Mouse (Mus musculus) heart, adult 2 months (tissue): Measurements from ENCODE around the gene Ip6k2. TPM values are rescaled to one million over a fixed set of nuclear protein-coding genes. Genes with fewer than 3 reads are reported as not detected.

Experiments used
- DNase-seq, 2 experiments: peaks; one replicate each; pipeline ENCODE4 v3.0.0; 2021
- H3K27ac ChIP-seq: fragments of 200-600 bp; 2 replicates; pipeline ENCODE4 v1.8.1; 2022
- H3K27me3 ChIP-seq: fragments of 200-500 bp; 2 replicates; pipeline ENCODE4 v1.6.1; 2012; ENCODE audit warnings: mild to moderate bottlenecking, low read length, inconsistent platforms, mixed read lengths; ENCODE audit not compliant: control insufficient read depth, insufficient read depth
- H3K36me3 ChIP-seq: fragments of 200-500 bp; 2 replicates; pipeline ENCODE4 v1.6.1; 2012; ENCODE audit warnings: low read length, inconsistent platforms; ENCODE audit not compliant: control insufficient read depth, insufficient read depth
- H3K4me1 ChIP-seq: fragments of 200-500 bp; 2 replicates; pipeline ENCODE4 v1.6.1; 2011; ENCODE audit warnings: low read length; ENCODE audit not compliant: control insufficient read depth, insufficient read depth
- H3K4me3 ChIP-seq: fragments of 200-600 bp; 2 replicates; pipeline ENCODE4 v1.8.1; 2022
- H3K79me2 ChIP-seq: fragments of 200-500 bp; replicated peaks from 2 replicates; pipeline ENCODE4 v1.6.1; 2012; ENCODE audit warnings: mild to moderate bottlenecking, inconsistent platforms, low read length, moderate library complexity, mixed read lengths; ENCODE audit not compliant: control insufficient read depth, insufficient read depth
- H3K9ac ChIP-seq: fragments of 200-500 bp; 2 replicates; pipeline ENCODE4 v1.6.1; 2012; ENCODE audit warnings: low read depth, mild to moderate bottlenecking, control low read depth, inconsistent platforms, low read length, mixed read lengths
- CTCF ChIP-seq: fragments of 200-600 bp; IDR thresholded peaks from 2 replicates; pipeline ENCODE4 v1.8.1; 2022; ENCODE audit warnings: antibody characterized with exemption, mild to moderate bottlenecking, moderate library complexity
- EP300 ChIP-seq: fragments of 200-500 bp; IDR thresholded peaks from 2 replicates; pipeline ENCODE4 v1.6.1; 2011; ENCODE audit warnings: low read depth, low read length, control low read depth; ENCODE audit not compliant: insufficient read depth
- POLR2A ChIP-seq: fragments of 200-500 bp; IDR thresholded peaks from 2 replicates; pipeline ENCODE4 v1.6.1; 2011; ENCODE audit warnings: mild to moderate bottlenecking, low read depth, low read length, control low read depth; ENCODE audit not compliant: insufficient read depth
- WGBS: fragments of 180-500 bp; shearing (Covaris S2); methylation state at CpG from one replicate; pipeline ENCODE4 v1.1.7; 2018; 5-methylcytosine and 5-hydroxymethylcytosine counted together
- intact Hi-C: fragments of 180-260 bp; cut with DNase I; formaldehyde crosslinking; loops from one replicate; pipeline ENCODE4 v1.15.1; 2025
- polyA plus RNA-seq: library from polyadenylated mRNA; depleted of rRNA; stranded (reverse); fragments of >200 nt; gene quantifications from 2 replicates; pipeline ENCODE4 v1.2.3, GENCODE M21; 2012
- total RNA-seq, 2 experiments: library from RNA; stranded (reverse); gene quantifications; 2 replicates each; pipeline ENCODE4 v1.2.3; 2021

The Ip6k2 gene
- total and polyA plus RNA-seq, 3 experiments: 19.2 to 22.3 (median 20.6) TPM

- Histone ChIP-seq H3K9ac (no peak within 1 kb of the TSS), H3K4me3 (no peak within 1 kb of the TSS), H3K4me1 (no peaks in the 10 kb centered on the region), H3K36me3 (no peaks in the 10 kb centered on the region), H3K79me2 (no peaks in the 10 kb centered on the region), H3K27me3 (peaks cover 17% of the 10 kb centered on the region), H3K27ac (no peak within 1 kb of the TSS)
- TF ChIP-seq POLR2A: no peak
- no peak for TF ChIP-seq CTCF
- TF ChIP-seq EP300: no peak
- intact Hi-C loops: loop anchor here (2.0 kb wide), 1 partner anchor 17 kb away; the partner anchor contains the start of gene Nckipsd
- DNase-seq: no peak
- WGBS: 3% methylated on average over 65 of the region's 70 CpGs
These were observed 42.5 kb downstream of the Ip6k2 start, which contains the start of gene Celsr3 for GRCm38 (mm10) chr9:108825820-108826699. TSS of gene Celsr3 (plus strand) at chr9:108826320.

GRCm38 (mm10) chr9:108826700-108827340 lies 43.2 kb downstream of the Ip6k2 start:
- WGBS: 3% methylated on average over 39 of the region's 39 CpGs
- Histone ChIP-seq H3K4me3 (no peak overlapping the region), H3K9ac (no peak overlapping the region), H3K27me3 (peaks cover 20% of the 10 kb centered on the region), H3K4me1 (peaks cover 2% of the 10 kb centered on the region), H3K79me2 (no peaks in the 10 kb centered on the region), H3K27ac (no peak overlapping the region), H3K36me3 (no peaks in the 10 kb centered on the region)
- peak; percentile 81 to 90 for DNase-seq
- TF ChIP-seq CTCF (no peak), EP300 (peak; percentile 51; the same call in 1 of the 2 replicates), POLR2A (no peak)
- intact Hi-C loops: loop anchor here (2.0 kb wide), 1 partner anchor 18 kb away; the partner anchor contains the start of gene Nckipsd

- 6% methylated on average over 34 of the region's 34 CpGs for WGBS
- H3K27ac ChIP-seq: no peak overlapping the region
- H3K36me3 ChIP-seq: no peaks in the 10 kb centered on the region
- no peaks in the 10 kb centered on the region for H3K79me2 ChIP-seq
- peaks cover 23% of the 10 kb centered on the region for H3K27me3 ChIP-seq
- intact Hi-C loops: loop anchor here (2.0 kb wide), 1 partner anchor 19 kb away; the partner anchor contains the start of gene Nckipsd
- no peak for DNase-seq
- H3K4me3 ChIP-seq: no peak overlapping the region
- peaks cover 3% of the 10 kb centered on the region for H3K4me1 ChIP-seq
- TF ChIP-seq POLR2A: no peak
- TF ChIP-seq CTCF: no peak
- TF ChIP-seq EP300: no peak
- no peak overlapping the region for H3K9ac ChIP-seq
These were observed 43.9 kb downstream of the Ip6k2 start for GRCm38 (mm10) chr9:108827454-108827853.

- Histone ChIP-seq H3K4me3 (no peak overlapping the region), H3K36me3 (no peaks in the 10 kb centered on the region)
- intact Hi-C loops: loop anchor here (2.0 kb wide), 1 partner anchor 19 kb away; the partner anchor contains the start of gene Nckipsd
These were observed 44.3 kb downstream of the Ip6k2 start for GRCm38 (mm10) chr9:108827906-108828305.

GRCm38 (mm10) chr9:108831637-108832036 lies 48.0 kb downstream of the Ip6k2 start:
- intact Hi-C loops: no loop called here
- H3K27me3 ChIP-seq: peaks cover 13% of the 10 kb centered on the region
- no peaks in the 10 kb centered on the region for H3K79me2 ChIP-seq
- DNase-seq: no peak
- no peak overlapping the region for H3K27ac ChIP-seq
- no peak for TF ChIP-seq EP300
- no peak for TF ChIP-seq POLR2A
- no peak for TF ChIP-seq CTCF
- peak overlapping the region; percentile 47 for H3K4me3 ChIP-seq
- peak overlapping the region; percentile 10; the same call in 1 of the 2 replicates for H3K9ac ChIP-seq
- WGBS: 4% methylated on average over 23 of the region's 23 CpGs
- no peaks in the 10 kb centered on the region for H3K36me3 ChIP-seq
- H3K4me1 ChIP-seq: peaks cover 5% of the 10 kb centered on the region

More at GRCm38 (mm10) chr9:108827906-108828305, 44.3 kb downstream of the Ip6k2 start:
- no peaks in the 10 kb centered on the region for H3K79me2 ChIP-seq
- no peak overlapping the region for H3K27ac ChIP-seq
- no peak for TF ChIP-seq CTCF
- TF ChIP-seq EP300: no peak
- no peak for TF ChIP-seq POLR2A
- peaks cover 5% of the 10 kb centered on the region for H3K4me1 ChIP-seq
- no peak overlapping the region for H3K9ac ChIP-seq
- WGBS: 58% methylated on average over 18 of the region's 18 CpGs
- peaks cover 26% of the 10 kb centered on the region for H3K27me3 ChIP-seq
- DNase-seq: no peak
